Mouse (Mus musculus) liver, adult 2 months (tissue): ENCODE measurements around the gene Ap3d1. TPM values are rescaled to one million over a fixed set of nuclear protein-coding genes. Genes with fewer than 3 reads are reported as not detected.

Experiments
- DNase-seq: peaks from one replicate; pipeline ENCODE4 v3.0.0-alpha.2; 2011; ENCODE audit warnings: low read depth, low spot score; ENCODE audit errors: extremely low read depth
- H3K27ac ChIP-seq: fragments of 200-500 bp; replicated peaks from 2 replicates; pipeline ENCODE4 v1.5.1; 2012; ENCODE audit warnings: low read depth, mild to moderate bottlenecking, control low read depth, inconsistent platforms, low read length; ENCODE audit not compliant: insufficient read depth
- H3K27me3 ChIP-seq: fragments of 200-500 bp; 2 replicates; pipeline ENCODE4 v1.6.1; 2012; ENCODE audit warnings: mild to moderate bottlenecking, moderate library complexity, low read length, inconsistent platforms; ENCODE audit not compliant: control insufficient read depth, insufficient read depth
- H3K36me3 ChIP-seq: fragments of 200-500 bp; 2 replicates; pipeline ENCODE4 v1.6.1; 2012; ENCODE audit warnings: low read length, inconsistent platforms; ENCODE audit not compliant: control insufficient read depth, insufficient read depth
- H3K4me1 ChIP-seq: fragments of 200-500 bp; 2 replicates; pipeline ENCODE4 v1.6.1; 2011; ENCODE audit warnings: low read length; ENCODE audit not compliant: control insufficient read depth, insufficient read depth
- H3K4me3 ChIP-seq: fragments of 200-500 bp; 2 replicates; pipeline ENCODE4 v1.5.1; 2011; ENCODE audit warnings: low read depth, mild to moderate bottlenecking, control low read depth, low read length, moderate library complexity; ENCODE audit not compliant: insufficient read depth
- H3K79me2 ChIP-seq: fragments of 200-500 bp; 2 replicates; pipeline ENCODE4 v1.6.1; 2012; ENCODE audit warnings: inconsistent platforms, mild to moderate bottlenecking, low read length, moderate library complexity; ENCODE audit not compliant: control insufficient read depth, insufficient read depth
- H3K9ac ChIP-seq: fragments of 200-500 bp; 2 replicates; pipeline ENCODE4 v1.6.1; 2012; ENCODE audit warnings: low read depth, mild to moderate bottlenecking, control low read depth, inconsistent platforms, low read length
- CTCF ChIP-seq: fragments of 200-500 bp; IDR thresholded peaks from 2 replicates; pipeline ENCODE4 v1.5.1; 2011; ENCODE audit warnings: low read depth, low read length, control low read depth
- POLR2A ChIP-seq: fragments of 200-500 bp; IDR thresholded peaks from 2 replicates; pipeline ENCODE4 v1.6.1; 2011; ENCODE audit warnings: low read length, control low read depth; ENCODE audit not compliant: insufficient read depth; ENCODE audit errors: extremely low read depth
- WGBS: fragments of 180-500 bp; shearing (Covaris S2); methylation state at CpG from one replicate; pipeline ENCODE4 v1.1.7; 2018; 5-methylcytosine and 5-hydroxymethylcytosine counted together
- polyA plus RNA-seq: library from polyadenylated mRNA; depleted of rRNA; stranded (reverse); fragments of >200 nt; gene quantifications from 2 replicates; pipeline ENCODE4 v1.2.3, GENCODE M21; 2012
- total RNA-seq: library from RNA; depleted of rRNA; stranded (reverse); fragments of >200 nt; gene quantifications from 2 replicates; pipeline ENCODE4 v1.2.3, GENCODE M21; 2014

Ap3d1 gene
- total and polyA plus RNA-seq, 2 experiments, result 22.3 to 49.2 TPM

DNA sequence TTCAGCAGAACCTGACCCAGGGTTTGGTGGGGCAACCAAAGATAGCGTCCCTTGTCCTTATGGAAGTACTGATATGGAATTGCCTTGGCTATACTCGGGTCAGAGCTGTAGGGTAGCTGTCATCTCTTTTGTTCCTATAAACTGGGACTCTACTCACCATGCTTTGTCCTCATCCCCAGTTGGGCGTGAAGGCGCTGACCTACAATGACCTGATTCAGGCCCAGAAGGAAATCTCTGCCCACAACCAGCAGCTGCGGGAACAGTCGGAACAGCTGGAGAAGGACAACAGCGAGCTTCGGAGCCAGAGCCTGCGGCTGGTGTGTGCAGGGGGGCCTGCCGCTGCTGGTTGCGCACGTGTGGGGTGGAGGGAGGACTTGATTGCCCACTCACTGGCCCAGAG, 42.8 kb upstream of the Ap3d1 start:
- Histone ChIP-seq H3K36me3 (peaks cover 21% of the 10 kb centered on the region; the same call in 1 of the 2 replicates), H3K79me2 (no peaks in the 10 kb centered on the region), H3K4me1 (no peaks in the 10 kb centered on the region), H3K9ac (no peak overlapping the region), H3K4me3 (no peak overlapping the region), H3K27ac (no peak overlapping the region), H3K27me3 (no peaks in the 10 kb centered on the region)
- TF ChIP-seq CTCF (no peak), POLR2A (no peak)
- DNase-seq, result no peak
- 93% methylated on average over 12 of the region's 12 CpGs for WGBS

DNA sequence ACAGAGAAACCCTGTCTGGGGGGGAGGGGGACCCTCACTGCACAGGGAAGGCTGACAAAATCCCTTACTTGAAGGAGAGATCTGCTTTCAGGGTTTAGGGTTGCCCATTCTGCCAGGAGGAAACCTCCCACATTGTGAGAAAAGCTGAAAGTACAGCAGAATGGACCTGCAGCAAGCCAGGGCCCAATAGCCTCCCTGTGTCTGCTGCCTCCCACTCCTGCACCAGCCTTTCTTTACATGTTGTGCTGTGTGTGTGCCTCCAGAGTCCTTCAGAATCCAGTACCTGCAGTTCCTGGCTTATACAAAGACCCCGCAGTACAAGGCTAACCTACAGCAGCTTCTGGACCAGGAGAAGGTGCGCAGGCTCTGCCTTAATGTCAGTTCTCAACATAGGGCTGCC, 42.2 kb upstream of the Ap3d1 start:
- no peak for TF ChIP-seq CTCF
- TF ChIP-seq POLR2A, result no peak

DNA sequence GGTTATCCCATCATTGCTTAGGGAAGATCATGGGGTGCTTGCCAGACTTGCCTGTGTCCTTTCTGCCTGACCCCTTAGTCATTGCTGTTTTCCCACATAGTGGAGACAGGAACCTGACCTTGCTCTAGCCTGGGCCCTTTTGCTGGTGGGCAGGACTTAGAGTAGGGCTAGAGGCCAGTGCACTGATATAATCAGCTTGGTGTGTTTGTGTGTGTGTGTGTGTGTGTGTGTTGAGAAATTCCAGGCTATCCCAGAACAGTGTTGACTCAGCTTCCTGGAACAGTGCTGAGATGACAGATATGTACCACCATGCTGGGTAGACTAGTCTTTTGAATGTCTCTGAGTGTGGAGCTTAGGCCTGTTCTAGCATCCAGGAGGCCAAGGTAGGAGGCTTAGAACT, 37.5 kb upstream of the Ap3d1 start:
- Histone ChIP-seq H3K27ac (no peak overlapping the region), H3K36me3 (peaks cover 27% of the 10 kb centered on the region; the same call in 1 of the 2 replicates), H3K4me3 (no peak overlapping the region), H3K27me3 (no peaks in the 10 kb centered on the region), H3K4me1 (no peaks in the 10 kb centered on the region), H3K79me2 (no peaks in the 10 kb centered on the region; the same call in 1 of the 2 replicates), H3K9ac (no peak overlapping the region)
- no peak for DNase-seq
- TF ChIP-seq CTCF (no peak), POLR2A (no peak)

More for the DNA sequence above, 42.2 kb upstream of the Ap3d1 start:
- Histone ChIP-seq H3K79me2 (no peaks in the 10 kb centered on the region), H3K36me3 (peaks cover 21% of the 10 kb centered on the region; the same call in 1 of the 2 replicates), H3K4me1 (no peaks in the 10 kb centered on the region), H3K9ac (no peak overlapping the region), H3K27me3 (no peaks in the 10 kb centered on the region), H3K27ac (no peak overlapping the region), H3K4me3 (no peak overlapping the region)
- 100% methylated on average over 2 of the region's 2 CpGs for WGBS
- no peak for DNase-seq

DNA sequence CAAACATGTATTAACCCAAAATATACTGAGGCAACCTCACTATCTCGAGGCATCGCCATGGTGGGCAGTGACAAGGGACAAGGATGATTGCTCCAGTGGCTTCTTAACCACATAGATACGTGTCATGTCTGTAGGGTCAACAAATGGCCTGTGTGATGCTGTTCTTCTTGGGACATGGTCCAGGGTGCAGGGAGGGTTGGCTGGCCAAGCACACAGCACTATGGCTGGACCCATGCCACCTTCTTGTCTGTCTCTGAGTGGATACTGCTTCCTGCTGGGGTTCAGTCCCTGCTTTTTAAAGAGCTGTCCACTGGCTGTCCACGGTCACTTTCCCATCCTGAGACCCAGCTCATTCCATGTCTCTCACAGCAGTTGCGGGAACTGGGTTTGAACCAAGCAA, 35.1 kb upstream of the Ap3d1 start:
- Histone ChIP-seq H3K36me3 (peaks cover 22% of the 10 kb centered on the region; the same call in 1 of the 2 replicates), H3K27ac (no peak overlapping the region), H3K27me3 (no peaks in the 10 kb centered on the region), H3K9ac (no peak overlapping the region), H3K79me2 (no peaks in the 10 kb centered on the region; the same call in 1 of the 2 replicates), H3K4me3 (no peak overlapping the region), H3K4me1 (peaks cover 11% of the 10 kb centered on the region)
- WGBS, result 90% methylated on average over 5 of the region's 5 CpGs
- TF ChIP-seq POLR2A (no peak), CTCF (no peak)
- DNase-seq, result no peak

DNA sequence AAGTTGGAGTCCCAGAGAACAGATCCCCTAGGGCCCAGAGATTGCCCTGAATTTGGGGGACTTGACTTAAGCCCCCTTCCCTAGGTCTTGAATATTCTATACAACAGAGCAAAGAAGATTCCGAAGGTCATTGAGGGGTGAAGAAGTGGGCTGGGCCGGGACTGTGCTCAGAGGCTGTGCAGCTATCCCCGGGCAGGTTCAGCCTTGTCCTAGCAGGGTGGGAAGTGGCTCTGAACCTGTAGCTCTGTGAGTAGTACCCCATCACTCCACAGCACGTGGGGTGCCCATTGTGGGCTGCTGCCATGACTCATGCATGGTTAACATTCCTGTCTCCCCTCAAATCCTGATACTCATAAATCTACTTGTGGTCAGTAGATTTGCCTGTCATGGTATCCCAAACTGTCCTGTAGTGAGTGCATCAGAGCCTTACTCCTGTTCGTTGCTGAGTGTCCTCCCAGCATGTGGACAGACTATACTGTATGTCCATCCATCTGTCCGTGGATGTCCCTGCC, 34.4 kb upstream of the Ap3d1 start:
- Histone ChIP-seq H3K79me2 (no peaks in the 10 kb centered on the region; the same call in 1 of the 2 replicates), H3K36me3 (peaks cover 23% of the 10 kb centered on the region; the same call in 1 of the 2 replicates), H3K27ac (no peak overlapping the region), H3K27me3 (no peaks in the 10 kb centered on the region), H3K4me3 (no peak overlapping the region), H3K4me1 (peaks cover 11% of the 10 kb centered on the region), H3K9ac (no peak overlapping the region)
- no peak for DNase-seq
- no peak for TF ChIP-seq POLR2A
- no peak for TF ChIP-seq CTCF
- WGBS, result 93% methylated on average over 6 of the region's 6 CpGs

DNA sequence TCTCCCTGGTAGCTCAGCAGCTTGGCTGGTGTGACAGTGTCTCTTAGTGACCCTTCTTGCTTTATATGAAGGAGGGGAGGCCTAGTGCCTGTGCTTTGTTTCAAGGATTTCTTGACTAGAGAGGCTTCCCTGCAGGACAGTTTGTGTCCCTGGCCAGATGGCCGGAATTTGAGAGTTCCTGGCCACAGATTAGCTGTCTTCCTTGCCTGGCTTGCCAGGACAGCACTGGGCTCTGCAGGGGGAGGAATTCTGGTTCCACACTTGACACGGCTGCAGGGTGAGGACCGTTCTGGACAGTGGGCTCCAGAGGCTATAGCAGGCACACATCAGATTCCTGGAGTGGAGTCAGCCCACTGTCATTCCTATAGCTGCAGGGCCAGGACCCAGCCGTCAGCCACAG, 33.7 kb upstream of the Ap3d1 start:
- Histone ChIP-seq H3K9ac (no peak overlapping the region), H3K27me3 (no peaks in the 10 kb centered on the region), H3K4me3 (no peak overlapping the region), H3K79me2 (no peaks in the 10 kb centered on the region; the same call in 1 of the 2 replicates), H3K36me3 (peaks cover 27% of the 10 kb centered on the region; the same call in 1 of the 2 replicates), H3K27ac (no peak overlapping the region), H3K4me1 (peaks cover 11% of the 10 kb centered on the region)
- TF ChIP-seq CTCF (no peak), POLR2A (no peak)
- 95% methylated on average over 4 of the region's 4 CpGs for WGBS
- DNase-seq, result no peak
